Mouse (Mus musculus) lung, postnatal 10 days (tissue): Measurements from ENCODE around the gene Oscar.

Source experiments
- DNase-seq: peaks from one replicate; pipeline ENCODE4 v3.0.0; 2021

The Oscar gene

DNA sequence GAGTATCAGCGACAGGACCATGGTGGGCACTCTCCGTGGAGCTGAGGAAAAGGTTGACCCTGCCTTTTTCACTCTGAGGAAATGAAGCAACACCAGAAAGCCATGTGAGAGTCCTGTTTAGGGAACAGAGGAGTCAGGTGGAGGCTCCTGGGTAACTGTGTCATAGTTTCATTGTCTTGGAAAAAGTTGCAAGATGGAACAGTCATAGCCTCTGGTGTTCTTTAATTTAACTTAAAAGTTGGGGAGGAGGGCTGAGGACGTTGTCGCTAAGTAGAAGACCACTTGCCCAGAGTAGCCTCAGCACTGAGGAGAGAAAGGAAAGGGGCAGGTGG is at the start of gene Oscar:
Gene Oscar (minus strand): TSS at position 101 of the 332 bp plus-strand sequence.
- DNase-seq = no peak

DNA sequence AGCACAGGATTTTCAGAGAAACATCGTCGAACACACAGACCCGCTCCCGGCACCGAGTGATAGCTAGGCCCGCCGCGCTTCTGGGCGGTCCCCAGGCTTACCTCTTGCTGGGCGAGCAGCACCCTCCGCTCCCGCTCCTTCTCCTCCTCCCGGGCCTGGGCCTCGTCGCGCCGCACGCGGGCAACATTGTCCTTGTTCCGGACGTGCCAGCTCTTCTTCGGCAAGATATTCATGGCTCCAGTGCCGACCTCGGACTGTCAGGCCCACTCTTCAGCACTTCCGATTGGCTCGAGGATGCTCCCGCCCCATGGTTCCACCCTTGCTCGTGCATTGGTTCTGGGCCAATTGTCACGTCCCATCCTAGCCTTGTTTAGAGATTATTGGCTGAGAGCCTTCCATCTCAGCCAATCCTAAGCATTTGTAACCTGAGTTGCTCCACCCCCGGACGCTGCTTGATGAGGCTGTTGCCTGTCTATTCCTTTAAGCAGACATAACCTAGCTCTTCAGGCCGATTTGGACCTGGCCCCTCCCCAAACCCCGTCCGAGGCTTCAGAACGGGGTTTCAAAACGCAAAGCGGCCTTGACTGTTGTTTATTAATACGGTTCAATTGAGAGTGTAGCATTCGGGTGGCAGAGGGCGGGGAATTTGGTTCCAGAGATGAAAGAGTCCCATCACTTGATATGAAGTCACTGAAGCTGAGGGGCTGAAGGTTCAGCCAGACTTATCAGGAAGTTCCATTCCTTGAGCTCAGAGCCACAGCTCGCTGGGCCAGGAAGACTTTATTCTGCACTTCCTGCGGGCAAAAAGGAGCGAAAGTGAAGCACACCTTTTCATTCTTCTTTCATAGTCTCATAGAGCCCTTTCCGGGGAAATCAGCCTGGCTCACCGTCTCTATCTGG is 49.5 kb upstream of the Oscar start, which contains the start of gene Leng1:
Gene Leng1 (minus strand): TSS at position 626 of the 900 bp plus-strand sequence.
- DNase-seq = peak; percentile 99

DNA sequence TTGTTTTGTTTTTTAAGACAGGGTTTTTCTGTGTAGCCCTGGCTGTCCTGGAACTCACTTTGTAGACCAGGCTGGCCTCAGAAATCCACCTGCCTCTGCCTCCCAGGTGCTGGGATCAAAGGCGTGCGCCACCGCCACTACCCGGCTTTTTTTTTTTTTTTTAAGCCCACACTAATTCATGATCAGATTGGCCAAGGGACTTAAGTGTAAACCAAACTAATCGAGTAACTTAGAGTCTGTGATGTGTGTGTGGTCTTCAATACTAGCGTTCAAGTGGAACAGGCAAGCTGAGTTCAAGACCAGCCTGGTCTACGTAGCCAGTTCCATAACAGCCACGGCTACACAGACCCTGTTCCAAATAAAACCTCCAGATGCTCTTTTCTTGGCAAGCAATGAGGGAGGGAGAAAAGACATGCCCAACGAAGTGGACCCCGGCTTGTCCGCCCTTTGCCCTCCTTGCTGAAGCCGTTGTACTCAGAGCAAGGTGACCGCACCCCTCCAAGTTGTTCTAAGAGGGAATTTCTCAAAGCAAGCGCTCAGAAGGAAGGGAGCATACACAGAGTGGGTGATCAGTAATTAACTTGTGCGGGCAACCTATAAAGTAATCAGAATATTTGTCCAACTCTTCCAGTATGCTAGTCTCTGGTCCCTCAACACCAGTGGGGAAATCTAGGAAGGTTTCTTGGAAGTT is 48.7 kb upstream of the Oscar start:
- peak; percentile 34 for DNase-seq

DNA sequence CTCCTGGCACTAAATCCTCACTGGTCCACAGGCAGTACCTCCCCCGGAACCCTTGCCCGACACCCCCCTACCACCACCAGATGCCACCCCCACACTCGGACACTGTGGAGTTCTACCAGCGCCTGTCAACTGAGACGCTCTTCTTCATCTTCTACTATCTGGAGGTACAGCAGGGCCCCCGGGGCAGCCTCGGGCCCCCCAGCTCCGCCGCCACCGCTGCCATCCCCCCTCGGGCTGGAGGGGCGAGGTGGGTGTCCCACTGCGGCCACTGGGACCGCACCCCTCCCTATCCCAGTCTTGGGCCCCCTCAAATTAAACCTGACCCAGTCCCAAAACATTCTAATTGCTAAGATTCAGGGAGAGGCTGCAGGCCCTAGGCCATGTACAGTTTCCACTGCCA is 42.6 kb upstream of the Oscar start:
- DNase-seq = no peak

DNA sequence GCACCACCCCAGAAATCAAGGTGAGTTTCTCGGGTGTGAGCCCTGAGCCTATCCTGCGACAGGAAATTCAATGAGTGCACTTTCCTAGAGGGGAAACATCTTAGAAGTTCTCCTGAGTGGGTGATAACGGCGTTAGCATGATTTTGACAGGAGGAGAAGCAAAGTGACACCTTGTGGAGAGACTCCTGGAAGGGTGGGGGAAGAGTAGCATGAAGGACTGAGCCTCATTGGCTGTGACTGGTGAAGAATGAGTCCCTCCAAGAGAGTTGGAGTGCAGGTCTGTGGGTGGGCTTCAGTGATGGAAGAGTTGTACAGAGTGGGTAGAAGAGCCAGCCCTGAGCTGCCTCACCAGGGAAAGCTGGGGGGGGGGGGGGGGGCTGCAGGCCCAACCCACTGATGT is 41.0 kb upstream of the Oscar start:
- DNase-seq = no peak

DNA sequence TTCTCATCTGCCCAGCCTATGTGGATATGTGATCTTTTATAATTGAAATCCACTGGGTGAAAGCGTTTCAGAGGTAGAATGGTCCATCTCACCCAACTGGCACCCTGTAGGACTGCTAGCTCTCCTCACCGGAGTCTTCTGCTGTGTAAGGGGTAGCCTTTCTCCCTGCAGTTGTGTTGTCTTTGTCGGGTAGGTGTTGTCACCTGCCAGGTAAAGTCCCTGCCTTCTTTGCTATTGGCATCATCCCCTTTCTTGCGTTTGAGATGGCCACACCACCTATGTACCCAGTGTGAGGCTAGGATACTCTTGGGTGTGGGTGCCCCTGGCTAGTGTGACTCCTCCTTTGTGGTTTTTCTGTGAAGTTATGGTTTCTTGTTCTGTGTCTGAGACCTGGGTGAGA is 30.7 kb upstream of the Oscar start:
- DNase-seq = no peak

DNA sequence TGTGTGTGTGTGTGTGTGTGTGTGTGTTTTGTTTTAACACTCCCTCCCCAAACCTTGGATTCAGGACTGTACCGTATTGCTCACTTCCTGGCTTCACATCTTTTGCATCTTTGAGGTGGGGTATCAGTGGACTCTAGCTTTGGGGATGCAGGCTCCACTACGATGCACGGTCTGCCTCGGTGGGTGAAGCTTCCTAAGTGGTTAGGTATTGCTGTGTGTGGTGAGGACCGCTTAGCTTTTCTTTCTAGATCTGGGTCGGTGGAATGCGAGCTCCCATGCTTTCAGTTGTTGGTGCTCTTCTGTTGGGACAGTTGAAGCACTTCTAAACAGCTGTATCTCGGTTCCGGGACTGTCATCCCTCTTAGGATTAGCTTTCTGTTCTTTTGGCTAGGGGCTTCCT is 30.2 kb upstream of the Oscar start:
- DNase-seq = no peak

DNA sequence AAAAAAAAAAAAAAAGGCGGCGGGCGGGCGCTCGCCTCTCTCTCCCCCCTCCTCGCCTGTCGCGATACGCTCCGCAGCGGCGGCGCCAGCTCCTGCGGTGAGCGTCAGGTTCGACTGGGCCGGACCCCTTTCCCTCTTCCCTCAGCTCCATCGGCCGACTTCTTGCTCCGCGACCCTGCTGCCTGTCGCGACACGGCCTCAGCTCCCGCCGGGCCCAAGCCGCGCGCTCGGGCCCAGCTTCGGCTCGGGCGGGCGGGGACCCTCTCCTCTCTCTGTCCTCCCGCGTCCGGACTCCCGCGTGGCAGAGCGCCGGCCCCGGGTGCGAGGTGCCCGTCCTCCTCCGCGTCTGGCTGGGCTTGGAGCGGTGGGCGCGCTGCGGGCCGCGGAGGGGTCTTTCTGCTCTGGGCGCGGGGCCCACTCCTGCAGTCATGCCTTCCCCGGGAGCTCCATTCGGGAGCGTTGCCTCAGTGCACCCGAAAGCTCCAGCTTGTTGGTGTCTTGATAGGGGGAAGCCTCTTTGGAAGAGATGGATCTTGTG is 29.6 kb upstream of the Oscar start:
- no peak for DNase-seq

DNA sequence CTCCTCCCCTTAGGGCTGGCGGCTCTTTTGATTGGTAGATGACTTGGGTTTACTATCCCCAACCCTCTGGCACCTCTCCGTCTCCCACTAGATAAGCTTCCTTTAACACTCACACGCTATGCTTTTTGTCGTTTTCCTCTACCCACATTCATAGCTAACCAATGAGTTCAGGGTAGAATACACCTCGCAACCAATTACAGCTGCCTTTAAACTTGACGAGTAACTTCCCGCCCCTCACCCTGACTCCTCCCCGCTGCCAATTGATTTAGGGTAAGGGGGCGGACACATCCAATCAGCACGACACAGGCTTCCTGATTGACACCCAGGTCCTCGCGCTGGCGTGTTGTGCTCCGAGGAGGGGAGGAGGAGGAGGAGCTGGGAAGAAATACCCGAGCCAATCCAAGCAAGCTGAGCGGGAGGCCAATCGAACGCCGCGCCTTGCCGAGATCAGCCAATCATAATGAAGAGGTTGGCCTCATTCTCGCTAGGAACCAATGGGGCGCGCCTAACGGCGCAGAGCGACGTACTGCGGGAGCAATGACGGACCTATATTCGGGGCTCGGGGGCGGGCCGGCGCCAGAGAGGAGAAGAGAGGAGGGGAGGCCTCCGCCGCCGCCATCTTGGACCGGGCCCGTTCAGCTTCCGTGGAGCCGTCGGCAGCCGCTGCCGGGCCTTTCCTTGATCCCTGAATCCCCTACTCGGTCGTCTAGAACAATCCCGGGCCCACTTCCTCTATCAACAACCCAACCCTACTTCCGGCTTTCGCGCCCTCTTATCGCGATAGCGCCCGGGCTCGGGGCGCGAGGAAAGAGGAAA is 28.9 kb upstream of the Oscar start, which contains the start of gene Cnot3:
Gene Cnot3 (plus strand): TSS at position 597 of the 816 bp plus-strand sequence.
- peak; percentile 99 for DNase-seq

DNA sequence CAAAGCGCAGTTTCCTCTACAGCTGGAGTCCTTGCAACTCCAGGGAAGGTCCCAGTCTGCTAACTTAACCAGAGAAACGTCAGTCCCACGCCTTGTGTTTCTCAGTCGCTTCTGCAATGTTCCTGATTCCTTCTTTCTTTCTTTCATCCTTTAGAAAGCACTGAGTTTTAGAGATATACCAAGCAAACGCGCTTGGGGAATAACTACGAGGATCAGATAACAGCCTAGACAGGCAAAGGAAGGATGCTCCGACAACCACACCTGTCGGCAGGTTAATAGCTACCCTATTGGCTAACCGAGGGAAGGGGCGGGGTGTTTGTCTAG is 28.4 kb upstream of the Oscar start:
- no peak for DNase-seq

DNA sequence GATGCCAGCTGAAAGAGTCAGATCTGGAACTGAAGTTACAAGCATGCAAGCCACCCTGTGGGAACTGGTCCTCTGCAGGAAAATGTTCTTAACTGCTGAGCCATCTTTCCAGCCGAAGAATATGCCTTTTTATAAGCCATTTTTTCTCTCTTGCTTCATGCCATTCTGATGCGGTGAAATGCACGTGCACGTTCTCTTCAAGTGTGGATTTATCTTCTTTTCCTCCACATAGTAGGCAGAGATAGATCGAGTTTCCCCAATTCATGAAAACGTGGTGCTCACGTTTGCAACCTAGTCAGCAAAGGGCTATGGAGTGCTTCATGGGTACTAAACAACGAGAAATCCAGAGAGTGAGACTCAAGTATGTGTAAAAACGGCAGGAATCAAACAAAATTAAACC is 27.9 kb upstream of the Oscar start:
- no peak for DNase-seq

DNA sequence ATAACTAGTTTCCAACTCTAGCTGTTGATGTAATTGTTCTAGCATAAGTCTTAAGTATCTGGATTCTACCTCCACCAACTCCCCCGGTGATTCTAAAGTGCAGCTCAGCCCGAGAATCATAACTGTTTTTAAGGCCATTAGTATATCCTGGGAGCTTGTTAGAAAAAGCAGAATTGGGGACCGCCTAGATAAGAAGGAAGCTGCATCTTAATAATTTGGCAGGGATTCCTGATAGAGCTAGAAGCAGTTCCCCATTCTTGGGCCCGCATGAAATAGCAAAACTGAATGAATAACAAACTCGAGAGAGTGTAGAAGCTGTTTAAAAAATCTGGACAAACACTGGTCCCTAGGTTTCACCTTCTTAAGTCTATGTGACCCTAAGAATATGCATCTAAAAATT is 27.5 kb upstream of the Oscar start:
- DNase-seq = no peak

DNA sequence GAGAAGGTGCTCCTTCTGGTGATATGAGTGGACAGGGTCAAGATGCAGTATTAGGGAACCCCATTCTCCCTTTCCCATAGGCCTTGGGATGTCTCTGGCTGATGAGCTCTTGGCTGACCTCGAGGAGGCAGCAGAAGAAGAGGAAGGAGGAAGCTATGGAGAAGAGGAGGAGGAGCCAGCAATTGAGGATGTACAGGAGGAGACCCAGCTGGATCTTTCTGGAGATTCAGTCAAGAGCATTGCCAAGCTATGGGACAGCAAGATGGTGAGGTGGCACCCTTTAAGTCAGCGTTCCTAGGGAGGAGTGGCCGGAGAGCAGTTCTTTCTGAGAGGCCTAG is 14.5 kb upstream of the Oscar start:
- no peak for DNase-seq

DNA sequence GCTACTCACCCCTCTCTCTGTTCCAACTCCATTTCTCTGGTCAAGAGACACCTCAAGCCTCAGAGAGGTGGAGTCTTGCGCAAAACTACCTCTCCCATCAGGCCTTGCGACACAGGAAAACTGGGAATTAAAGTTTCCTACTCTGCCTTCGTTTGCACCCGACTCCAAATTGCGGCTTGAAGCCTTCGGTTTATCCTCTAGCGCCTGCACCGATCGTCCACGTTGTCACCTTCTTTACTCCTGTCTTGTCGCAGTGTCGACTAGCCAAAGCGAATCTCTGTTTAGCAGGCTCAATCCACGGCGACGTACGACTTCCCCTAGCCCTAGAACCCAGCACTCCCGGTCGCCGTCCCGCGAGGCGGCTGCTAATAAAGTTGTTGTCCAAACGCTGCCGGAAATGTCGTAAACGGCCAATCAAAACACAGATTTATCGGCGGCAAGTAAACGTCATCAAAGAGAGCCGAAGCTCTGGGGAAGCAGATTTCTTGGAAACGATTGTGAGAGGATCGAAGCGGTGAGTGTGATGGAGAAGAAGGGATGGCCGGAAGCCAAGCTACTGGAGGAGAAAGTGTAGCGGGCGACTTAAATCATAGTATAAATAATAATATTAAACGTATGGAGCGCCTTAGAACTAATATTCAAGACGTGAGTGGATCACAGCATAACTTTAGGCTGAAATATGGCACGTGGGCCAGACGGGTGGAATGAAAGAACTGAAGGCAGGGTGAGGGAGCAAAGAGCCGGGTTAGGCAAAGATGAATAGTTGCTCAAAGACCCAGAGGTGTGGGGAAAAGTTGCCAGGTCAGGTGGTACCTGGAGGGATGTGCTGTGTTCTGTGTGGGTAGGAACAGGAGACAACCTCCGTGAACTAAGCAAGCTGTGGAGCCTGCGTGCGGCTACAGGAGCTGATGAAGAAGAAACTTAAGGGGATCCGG is 13.9 kb upstream of the Oscar start, which contains the start of the genes Tfpt and Prpf31:
Gene Tfpt (minus strand): TSS at position 387 of the 935 bp plus-strand sequence.
Gene Prpf31 (plus strand): TSS at position 443 of the 935 bp plus-strand sequence.
- DNase-seq = peak; percentile 95

DNA sequence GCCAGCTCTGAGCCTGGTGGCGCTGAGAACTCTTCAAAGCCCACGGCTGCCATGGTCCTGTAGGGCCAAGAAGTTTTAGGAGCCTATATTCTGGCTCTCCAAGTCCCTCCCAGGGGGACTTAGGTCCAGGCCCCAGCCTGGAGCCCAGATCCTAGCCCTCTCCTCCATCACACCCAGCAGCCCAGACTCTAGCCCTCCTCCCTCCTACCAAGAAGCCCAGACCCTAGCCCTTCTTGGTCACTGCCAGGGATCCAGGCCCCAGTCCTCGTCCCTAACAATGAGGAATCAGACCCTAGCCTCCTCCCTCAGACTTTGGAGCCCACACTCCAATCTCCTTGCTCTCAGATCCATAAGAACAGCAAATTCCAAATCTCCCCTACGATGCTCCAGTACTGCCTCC is 13.1 kb upstream of the Oscar start:
- DNase-seq = no peak

DNA sequence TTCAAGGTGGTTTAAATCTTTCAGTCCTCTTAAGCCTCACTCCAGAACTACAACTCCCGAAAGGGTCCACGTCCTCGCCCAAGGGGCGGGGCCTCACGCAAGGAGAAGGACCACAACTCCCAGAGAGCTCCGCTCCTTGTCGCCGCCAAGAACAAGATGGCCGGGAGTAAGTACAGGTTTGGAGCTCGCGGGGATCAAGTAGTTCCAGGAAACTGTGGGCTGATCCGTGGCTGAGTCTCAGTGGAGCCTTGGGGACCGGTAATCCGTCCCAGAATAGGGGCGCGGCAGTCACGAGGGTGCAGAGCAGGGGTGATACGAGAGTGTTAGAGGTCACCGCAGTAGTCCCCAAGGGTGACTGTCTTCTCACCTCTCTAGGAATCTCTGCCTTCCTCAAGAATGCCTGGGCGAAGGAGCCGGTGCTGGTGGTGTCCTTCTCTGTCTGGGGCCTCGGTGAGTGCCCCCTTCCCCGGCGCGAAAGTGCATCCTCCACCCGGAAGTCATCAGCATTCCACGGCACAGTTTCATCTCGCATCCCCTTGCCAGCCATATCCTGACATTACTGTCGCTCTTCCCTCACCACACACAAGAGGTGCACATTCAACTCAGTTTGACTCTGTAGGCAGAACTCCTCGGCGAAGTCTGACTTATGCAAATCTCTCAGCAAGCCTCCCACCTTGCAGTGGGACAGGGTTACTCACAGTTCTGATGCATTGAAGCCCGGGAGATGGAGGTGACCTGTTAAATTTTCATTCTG is 1.5 kb upstream of the Oscar start, which contains the start of gene Ndufa3:
Gene Ndufa3 (plus strand): TSS at position 132 of the 754 bp plus-strand sequence.
- DNase-seq = peak; percentile 94

DNA sequence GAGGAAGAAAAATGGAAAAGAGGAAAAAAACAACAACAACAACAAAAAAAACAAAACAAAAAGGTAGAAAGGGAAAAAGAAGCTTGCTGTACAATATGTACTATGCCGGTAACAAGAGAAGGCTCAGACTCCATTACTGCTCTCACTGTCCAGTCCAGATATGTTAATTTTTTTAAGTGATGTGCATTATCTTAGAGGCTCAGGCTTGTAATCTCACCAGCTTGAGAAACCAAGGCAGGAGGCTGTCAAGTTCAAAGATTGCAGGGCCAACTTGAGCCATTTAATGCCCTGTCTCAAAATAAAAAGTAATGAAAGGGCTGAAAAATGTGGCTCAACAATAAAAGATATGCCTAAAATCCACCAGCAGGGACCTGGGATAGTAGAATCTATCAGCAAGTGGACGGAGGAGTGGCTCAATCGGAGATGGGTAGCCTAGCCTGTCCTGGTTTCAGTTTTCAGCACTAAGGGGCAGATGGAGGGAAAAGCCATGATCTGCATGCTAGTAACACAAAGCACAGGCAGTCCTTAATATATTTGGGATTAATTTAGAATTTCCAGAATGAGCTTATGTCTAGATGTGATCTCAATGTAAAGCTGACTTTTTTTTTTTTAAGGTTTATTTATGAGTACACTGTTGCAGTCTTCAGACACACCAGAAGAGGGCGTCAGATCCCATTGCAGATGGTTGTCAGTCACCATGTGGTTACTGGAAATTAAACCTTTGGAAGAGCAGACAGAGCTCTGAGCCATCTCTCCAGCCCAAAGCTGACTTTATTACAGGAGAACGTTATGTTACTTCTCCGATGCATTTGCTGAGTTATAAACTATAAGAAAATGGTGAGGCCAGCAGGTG is 658 bp upstream of the Oscar start:
- DNase-seq = no peak

DNA sequence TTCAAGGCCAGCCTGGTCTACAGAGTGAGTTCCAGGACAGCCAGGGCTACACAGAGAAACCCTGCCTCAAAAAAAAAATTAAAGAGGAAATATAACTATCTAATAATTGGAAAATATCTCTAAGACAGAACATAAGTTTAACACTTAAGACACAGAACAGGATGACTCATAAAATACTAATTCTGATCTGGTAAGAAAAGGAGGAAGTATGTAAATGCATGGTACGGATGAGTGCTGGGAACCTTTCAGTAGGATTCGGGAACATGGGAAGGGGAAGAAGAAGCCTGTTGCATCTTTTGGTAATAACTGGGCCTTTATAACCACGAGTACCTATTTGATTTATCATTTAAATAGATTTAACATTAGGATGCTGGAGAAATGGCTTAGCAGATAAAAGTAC is 1.9 kb downstream of the Oscar start:
- DNase-seq = no peak

DNA sequence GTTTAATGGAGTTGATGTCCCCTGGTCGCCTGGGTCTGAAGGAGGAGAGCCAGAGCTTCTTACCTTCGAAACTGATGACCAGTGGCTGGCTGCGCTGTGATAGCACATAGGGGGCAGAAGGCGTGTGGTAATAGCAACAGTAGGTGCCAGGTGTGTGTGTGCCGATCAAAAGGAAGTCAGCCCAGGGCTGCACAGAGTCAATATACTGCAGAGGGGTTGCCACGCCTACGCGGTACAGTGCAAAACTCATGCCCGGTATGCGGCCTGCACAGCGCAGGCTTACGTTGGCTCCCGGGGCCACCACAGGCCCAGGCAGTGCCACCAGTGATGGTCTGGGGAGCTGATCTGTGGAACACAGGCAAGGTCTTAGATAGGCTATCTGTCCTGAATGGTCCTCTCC is 5.0 kb downstream of the Oscar start:
- DNase-seq = no peak

DNA sequence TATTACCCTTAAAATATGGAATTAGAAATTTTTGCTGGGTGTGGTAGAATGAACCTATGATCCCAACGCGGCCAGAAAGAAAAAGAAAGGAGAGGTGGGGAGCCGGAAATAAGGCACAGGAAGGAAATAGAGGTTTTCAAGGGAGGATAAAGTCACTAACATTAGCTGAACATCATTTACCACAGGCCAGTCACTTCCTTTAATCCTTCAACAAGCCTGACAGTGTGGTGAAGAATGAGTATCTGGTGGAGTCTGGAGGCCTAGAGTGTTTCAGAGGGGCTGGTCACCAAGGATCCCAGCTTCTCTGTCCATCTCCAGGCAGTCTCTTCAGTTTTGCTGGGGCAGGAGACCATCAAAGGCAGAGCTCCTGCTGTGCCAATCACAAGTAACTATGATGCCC is 5.5 kb downstream of the Oscar start:
- DNase-seq = no peak
